Mouse (Mus musculus): ENCODE measurements around the gene Aipl1. TPM values are rescaled to one million over a fixed set of nuclear protein-coding genes. Genes with fewer than 3 reads are reported as not detected.
A peak's percentile ranks its signal among the peaks of the same experiment; 100 is the strongest.

Aipl1 gene
- polyA plus RNA-seq, 1 experiment, result 1.3 TPM

GRCm38 (mm10) chr11:72066330-72066729 lies 29.0 kb upstream of the Aipl1 start:
- Histone ChIP-seq H3K27me3 (ENCODE audit: control insufficient read depth, insufficient read depth, low read length, poor library complexity, severe bottlenecking) (no peaks in the 10 kb centered on the region), H3K9ac (ENCODE audit: low read depth, poor library complexity, severe bottlenecking) (no peak overlapping the region), H3K27ac (ENCODE audit: insufficient read depth, low read length) (no peak overlapping the region), H3K4me3 (ENCODE audit: low read depth, low read length) (no peak overlapping the region), H3K36me3 (ENCODE audit: control insufficient read depth, insufficient read depth, low read length, poor library complexity, severe bottlenecking) (no peaks in the 10 kb centered on the region), H3K4me1 (ENCODE audit: control insufficient read depth, insufficient read depth, low read length) (no peaks in the 10 kb centered on the region), H3K9me3 (replicated peaks; ENCODE audit: control insufficient read depth, insufficient read depth, low read length, poor library complexity, severe bottlenecking) (no peaks in the 10 kb centered on the region)
- no peak for TF ChIP-seq POLR2A (IDR thresholded peaks at IDR 0.05; ENCODE audit: insufficient read depth, low read length)
- TF ChIP-seq CTCF (IDR thresholded peaks at IDR 0.05; ENCODE audit: low read depth, low read length), result peak; percentile 29
- no peak for TF ChIP-seq EP300 (IDR thresholded peaks at IDR 0.05; ENCODE audit: insufficient read depth, low read depth, low read length)

- H3K4me1 ChIP-seq (ENCODE audit: control insufficient read depth, insufficient read depth, low read length), result no peaks in the 10 kb centered on the region
- no peaks in the 10 kb centered on the region for H3K9me3 ChIP-seq (replicated peaks; ENCODE audit: control insufficient read depth, insufficient read depth, low read length, poor library complexity, severe bottlenecking)
- no peak overlapping the region for H3K4me3 ChIP-seq (ENCODE audit: low read depth, low read length)
- no peaks in the 10 kb centered on the region for H3K36me3 ChIP-seq (ENCODE audit: control insufficient read depth, insufficient read depth, low read length, poor library complexity, severe bottlenecking)
- TF ChIP-seq EP300 (IDR thresholded peaks at IDR 0.05; ENCODE audit: insufficient read depth, low read depth, low read length) (no peak), CTCF (IDR thresholded peaks at IDR 0.05; ENCODE audit: low read depth, low read length) (no peak), POLR2A (IDR thresholded peaks at IDR 0.05; ENCODE audit: insufficient read depth, low read length) (no peak)
- no peak overlapping the region for H3K9ac ChIP-seq (ENCODE audit: low read depth, poor library complexity, severe bottlenecking)
- no peak overlapping the region for H3K27ac ChIP-seq (ENCODE audit: insufficient read depth, low read length)
- no peaks in the 10 kb centered on the region for H3K27me3 ChIP-seq (ENCODE audit: control insufficient read depth, insufficient read depth, low read length, poor library complexity, severe bottlenecking)
Measured at GRCm38 (mm10) chr11:72065103-72065502, 27.8 kb upstream of the Aipl1 start.

GRCm38 (mm10) chr11:72064414-72064813 lies 27.1 kb upstream of the Aipl1 start:
- no peaks in the 10 kb centered on the region for H3K36me3 ChIP-seq (ENCODE audit: control insufficient read depth, insufficient read depth, low read length, poor library complexity, severe bottlenecking)
- H3K27ac ChIP-seq (ENCODE audit: insufficient read depth, low read length), result no peak overlapping the region
- H3K9ac ChIP-seq (ENCODE audit: low read depth, poor library complexity, severe bottlenecking), result no peak overlapping the region
- no peaks in the 10 kb centered on the region for H3K27me3 ChIP-seq (ENCODE audit: control insufficient read depth, insufficient read depth, low read length, poor library complexity, severe bottlenecking)
- no peak for TF ChIP-seq POLR2A (IDR thresholded peaks at IDR 0.05; ENCODE audit: insufficient read depth, low read length)
- H3K4me1 ChIP-seq (ENCODE audit: control insufficient read depth, insufficient read depth, low read length), result no peaks in the 10 kb centered on the region
- H3K4me3 ChIP-seq (ENCODE audit: low read depth, low read length), result no peak overlapping the region
- no peaks in the 10 kb centered on the region for H3K9me3 ChIP-seq (replicated peaks; ENCODE audit: control insufficient read depth, insufficient read depth, low read length, poor library complexity, severe bottlenecking)

- H3K9ac ChIP-seq (ENCODE audit: low read depth, poor library complexity, severe bottlenecking), result no peak overlapping the region
- H3K4me3 ChIP-seq (ENCODE audit: low read depth, low read length), result no peak overlapping the region
- H3K9me3 ChIP-seq (replicated peaks; ENCODE audit: control insufficient read depth, insufficient read depth, low read length, poor library complexity, severe bottlenecking), result no peaks in the 10 kb centered on the region
- no peaks in the 10 kb centered on the region for H3K27me3 ChIP-seq (ENCODE audit: control insufficient read depth, insufficient read depth, low read length, poor library complexity, severe bottlenecking)
- no peak overlapping the region for H3K27ac ChIP-seq (ENCODE audit: insufficient read depth, low read length)
- H3K4me1 ChIP-seq (ENCODE audit: control insufficient read depth, insufficient read depth, low read length), result peaks cover 2% of the 10 kb centered on the region
- no peaks in the 10 kb centered on the region for H3K36me3 ChIP-seq (ENCODE audit: control insufficient read depth, insufficient read depth, low read length, poor library complexity, severe bottlenecking)
- TF ChIP-seq CTCF (IDR thresholded peaks at IDR 0.05; ENCODE audit: low read depth, low read length) (no peak), POLR2A (IDR thresholded peaks at IDR 0.05; ENCODE audit: insufficient read depth, low read length) (no peak), EP300 (IDR thresholded peaks at IDR 0.05; ENCODE audit: insufficient read depth, low read depth, low read length) (no peak)
Measured at GRCm38 (mm10) chr11:72061093-72061620, 23.8 kb upstream of the Aipl1 start.

- Histone ChIP-seq H3K4me1 (ENCODE audit: control insufficient read depth, insufficient read depth, low read length) (peaks cover 2% of the 10 kb centered on the region), H3K9ac (ENCODE audit: low read depth, poor library complexity, severe bottlenecking) (no peak overlapping the region), H3K4me3 (ENCODE audit: low read depth, low read length) (no peak overlapping the region), H3K27me3 (ENCODE audit: control insufficient read depth, insufficient read depth, low read length, poor library complexity, severe bottlenecking) (no peaks in the 10 kb centered on the region), H3K27ac (ENCODE audit: insufficient read depth, low read length) (no peak overlapping the region), H3K9me3 (replicated peaks; ENCODE audit: control insufficient read depth, insufficient read depth, low read length, poor library complexity, severe bottlenecking) (no peaks in the 10 kb centered on the region), H3K36me3 (ENCODE audit: control insufficient read depth, insufficient read depth, low read length, poor library complexity, severe bottlenecking) (no peaks in the 10 kb centered on the region)
- TF ChIP-seq POLR2A (IDR thresholded peaks at IDR 0.05; ENCODE audit: insufficient read depth, low read length) (no peak), EP300 (IDR thresholded peaks at IDR 0.05; ENCODE audit: insufficient read depth, low read depth, low read length) (no peak), CTCF (IDR thresholded peaks at IDR 0.05; ENCODE audit: low read depth, low read length) (no peak)
Measured at GRCm38 (mm10) chr11:72060416-72060815, 23.1 kb upstream of the Aipl1 start.

- H3K9me3 ChIP-seq (replicated peaks; ENCODE audit: control insufficient read depth, insufficient read depth, low read length, poor library complexity, severe bottlenecking), result no peaks in the 10 kb centered on the region
- H3K4me1 ChIP-seq (ENCODE audit: control insufficient read depth, insufficient read depth, low read length), result peaks cover 2% of the 10 kb centered on the region
- no peak for TF ChIP-seq EP300 (IDR thresholded peaks at IDR 0.05; ENCODE audit: insufficient read depth, low read depth, low read length)
- no peak for TF ChIP-seq POLR2A (IDR thresholded peaks at IDR 0.05; ENCODE audit: insufficient read depth, low read length)
- no peak for TF ChIP-seq CTCF (IDR thresholded peaks at IDR 0.05; ENCODE audit: low read depth, low read length)
- H3K27ac ChIP-seq (ENCODE audit: insufficient read depth, low read length), result no peak overlapping the region
- H3K9ac ChIP-seq (ENCODE audit: low read depth, poor library complexity, severe bottlenecking), result no peak overlapping the region
- H3K4me3 ChIP-seq (ENCODE audit: low read depth, low read length), result no peak overlapping the region
- no peaks in the 10 kb centered on the region for H3K27me3 ChIP-seq (ENCODE audit: control insufficient read depth, insufficient read depth, low read length, poor library complexity, severe bottlenecking)
- H3K36me3 ChIP-seq (ENCODE audit: control insufficient read depth, insufficient read depth, low read length, poor library complexity, severe bottlenecking), result no peaks in the 10 kb centered on the region
Measured at GRCm38 (mm10) chr11:72057166-72057565, 19.9 kb upstream of the Aipl1 start.

All from ES-Bruce4 (cell line).